Mouse (Mus musculus) neural tube, embryonic 15.5 days (tissue): ENCODE results near the gene Ap1s2. TPM values are rescaled to one million over a fixed set of nuclear protein-coding genes. Genes with fewer than 3 reads are reported as not detected.

Experiments
- ATAC-seq: fragments of 200-750 bp; cut with Nextera tagmentation; 2 replicates; pipeline ENCODE4 v1.8.0; 2017; ENCODE audit warnings: mild to moderate bottlenecking, moderate TSS enrichment, moderate library complexity; ENCODE audit not compliant: low FRiP score
- H3K27ac ChIP-seq: fragments of 300-500 bp; sonication (generic); replicated peaks from 2 replicates; pipeline ENCODE4 v1.5.1; 2015; ENCODE audit warnings: mild to moderate bottlenecking, inconsistent platforms
- H3K27me3 ChIP-seq: fragments of 300-500 bp; sonication (generic); replicated peaks from 2 replicates; pipeline ENCODE4 v1.6.1; 2015; ENCODE audit warnings: inconsistent platforms
- H3K36me3 ChIP-seq: fragments of 300-500 bp; sonication (generic); 2 replicates; pipeline ENCODE4 v1.6.1; 2015; ENCODE audit warnings: inconsistent platforms
- H3K4me1 ChIP-seq: fragments of 300-500 bp; sonication (generic); 2 replicates; pipeline ENCODE4 v1.6.1; 2015; ENCODE audit warnings: inconsistent platforms
- H3K4me2 ChIP-seq: fragments of 300-500 bp; sonication (generic); 2 replicates; pipeline ENCODE4 v1.6.1; 2015; ENCODE audit warnings: inconsistent platforms, mild to moderate bottlenecking, moderate library complexity
- H3K4me3 ChIP-seq: fragments of 300-500 bp; sonication (generic); replicated peaks from 2 replicates; pipeline ENCODE4 v1.5.1; 2015; ENCODE audit warnings: mild to moderate bottlenecking, inconsistent platforms
- H3K9ac ChIP-seq: fragments of 300-500 bp; sonication (generic); replicated peaks from 2 replicates; pipeline ENCODE4 v1.6.1; 2015; ENCODE audit warnings: mild to moderate bottlenecking, inconsistent platforms
- H3K9me3 ChIP-seq: fragments of 300-500 bp; sonication (generic); replicated peaks from 2 replicates; pipeline ENCODE4 v1.6.1; 2016; ENCODE audit warnings: inconsistent platforms
- WGBS: fragments of 180-500 bp; shearing (Covaris S2); methylation state at CpG from one replicate; pipeline ENCODE4 v1.1.7; 2015; ENCODE audit warnings: mixed read lengths; 5-methylcytosine and 5-hydroxymethylcytosine counted together
- polyA plus RNA-seq: library from polyadenylated mRNA; unstranded; fragments of >200 nt; fragmentation: Nextera tagmentation; extraction: Ambion mirVana; gene quantifications from 2 replicates; pipeline ENCODE4 v1.2.1, GENCODE M21; 2015

The Ap1s2 gene
- polyA plus RNA-seq, 1 experiment from 2014 or later: 156 TPM

DNA sequence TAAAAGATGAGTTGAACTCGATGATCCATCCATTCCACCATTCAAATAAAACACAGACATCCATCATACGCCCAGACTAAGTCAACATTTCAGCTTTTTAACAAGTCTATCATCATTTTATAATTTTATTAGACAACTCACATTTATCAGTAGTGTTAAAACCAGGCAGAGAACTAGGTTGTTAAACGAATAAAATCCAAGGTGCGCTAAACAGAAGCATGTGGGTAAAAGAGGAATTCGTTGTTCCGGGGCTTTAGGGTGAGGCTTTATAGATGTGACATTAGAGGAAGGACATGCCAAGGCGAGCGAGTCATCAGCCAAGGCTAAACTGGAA, 847 bp upstream of the Ap1s2 start:
- Histone ChIP-seq H3K27ac (peak overlapping the region; percentile 92), H3K27me3 (peaks cover 7% of the 10 kb centered on the region; the same call in 1 of the 2 replicates), H3K4me3 (peak overlapping the region; percentile 60), H3K9me3 (no peaks in the 10 kb centered on the region), H3K36me3 (no peaks in the 10 kb centered on the region), H3K4me2 (peak overlapping the region; percentile 54), H3K4me1 (no peaks in the 10 kb centered on the region), H3K9ac (peak overlapping the region; percentile 45; the same call in 1 of the 2 replicates)
- 27% methylated on average over 8 of the region's 8 CpGs for WGBS
- no peak for ATAC-seq

DNA sequence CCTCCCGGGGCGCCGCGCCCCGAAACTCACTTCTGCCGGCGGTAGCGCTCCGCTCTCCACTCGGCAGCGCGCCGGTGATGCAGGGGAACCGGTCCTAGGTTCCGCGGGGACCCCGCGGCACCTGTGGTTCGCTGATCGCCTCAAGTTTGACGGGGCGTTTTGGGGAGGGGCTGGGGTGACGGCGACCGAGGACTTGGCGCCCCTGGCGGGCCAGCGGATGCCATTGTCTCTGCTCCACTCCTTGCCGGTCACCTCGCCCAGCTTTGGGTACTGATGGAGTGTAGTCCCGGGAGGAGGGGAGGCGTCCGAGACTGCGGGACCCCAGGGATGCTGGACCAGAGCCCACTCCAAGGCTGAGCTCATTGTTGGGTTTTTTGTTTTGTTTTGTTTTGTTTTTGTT, 564 bp downstream of the Ap1s2 start:
- Histone ChIP-seq H3K4me1 (no peaks in the 10 kb centered on the region), H3K9me3 (no peaks in the 10 kb centered on the region), H3K27ac (peak overlapping the region; percentile 87), H3K9ac (peak overlapping the region; percentile 53), H3K36me3 (no peaks in the 10 kb centered on the region), H3K4me2 (peak overlapping the region; percentile 52), H3K4me3 (peak overlapping the region; percentile 60), H3K27me3 (peaks cover 3% of the 10 kb centered on the region; the same call in 1 of the 2 replicates)
- ATAC-seq: peak; percentile 34
- 27% methylated on average over 34 of the region's 34 CpGs for WGBS

DNA sequence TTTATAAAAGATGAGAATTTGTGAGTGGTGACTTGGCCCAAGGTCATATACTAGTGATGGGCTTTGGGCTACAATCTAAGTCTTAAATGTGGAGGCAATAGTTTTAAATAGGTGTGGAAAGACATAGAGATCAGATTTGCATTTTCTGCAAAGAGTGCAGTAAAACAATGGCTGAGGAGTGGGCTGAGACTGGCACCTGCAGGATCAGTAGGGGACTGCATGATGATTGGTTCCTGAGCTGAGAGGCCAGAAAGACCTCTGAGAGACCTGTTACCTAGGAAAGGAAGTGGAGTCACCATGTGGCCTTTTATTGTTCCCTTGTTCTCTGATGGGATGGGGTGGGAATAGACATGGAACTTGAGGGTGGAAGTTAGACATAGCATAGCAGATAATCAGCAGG, 4.0 kb downstream of the Ap1s2 start:
- no peaks in the 10 kb centered on the region for H3K9me3 ChIP-seq
- no peaks in the 10 kb centered on the region for H3K4me1 ChIP-seq
- H3K27me3 ChIP-seq: no peaks in the 10 kb centered on the region; the same call in 1 of the 2 replicates
- no peak overlapping the region for H3K4me3 ChIP-seq
- H3K9ac ChIP-seq: no peak overlapping the region
- no peak overlapping the region for H3K27ac ChIP-seq
- no peak for ATAC-seq
- no peaks in the 10 kb centered on the region for H3K36me3 ChIP-seq
- H3K4me2 ChIP-seq: no peak overlapping the region

DNA sequence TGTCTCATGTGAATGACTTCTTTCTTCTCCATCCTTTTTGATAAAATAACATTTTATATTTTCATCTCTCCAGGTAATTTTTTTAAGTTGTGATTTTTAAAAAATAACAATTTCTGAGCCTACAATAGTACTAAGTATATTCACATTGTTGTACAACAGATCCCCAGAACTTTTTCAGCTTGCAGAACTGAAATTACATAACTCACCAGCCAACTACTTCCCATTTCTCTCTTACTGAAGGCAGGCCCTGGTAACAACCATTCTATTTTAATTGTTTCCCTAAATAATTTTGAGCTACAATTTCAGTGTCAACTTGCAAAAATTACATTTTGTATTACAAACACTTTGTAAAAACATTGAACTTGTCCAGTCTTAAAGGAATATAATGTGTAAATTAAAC, 20.7 kb downstream of the Ap1s2 start:
- H3K9ac ChIP-seq: no peak overlapping the region
- no peaks in the 10 kb centered on the region for H3K36me3 ChIP-seq
- H3K4me3 ChIP-seq: no peak overlapping the region
- no peak for ATAC-seq
- no peaks in the 10 kb centered on the region for H3K9me3 ChIP-seq
- no peak overlapping the region for H3K27ac ChIP-seq
- no peaks in the 10 kb centered on the region for H3K4me1 ChIP-seq
- no peak overlapping the region for H3K4me2 ChIP-seq
- peaks cover 6% of the 10 kb centered on the region; the same call in 1 of the 2 replicates for H3K27me3 ChIP-seq

DNA sequence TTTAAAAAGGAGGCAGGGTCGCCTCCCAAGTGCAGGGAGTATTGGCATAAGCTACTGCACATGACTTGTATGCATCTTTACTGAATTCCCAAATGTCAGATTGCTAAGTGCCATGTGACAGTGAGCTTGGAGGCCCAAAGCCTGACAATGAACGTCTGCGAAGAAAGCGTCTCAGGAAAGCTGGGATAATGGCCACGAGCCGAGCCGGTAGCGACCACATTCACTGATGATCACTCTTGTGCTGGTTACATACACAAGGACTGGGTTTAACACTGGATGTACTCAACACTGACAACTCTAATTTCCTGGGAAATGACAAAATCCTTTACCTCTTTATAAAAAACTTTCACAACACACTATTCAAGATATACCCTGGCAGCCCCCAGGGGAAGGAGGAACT, 25.9 kb downstream of the Ap1s2 start:
- WGBS: 82% methylated on average over 8 of the region's 8 CpGs
- no peak overlapping the region for H3K27ac ChIP-seq
- no peaks in the 10 kb centered on the region for H3K4me1 ChIP-seq
- H3K36me3 ChIP-seq: no peaks in the 10 kb centered on the region
- no peak overlapping the region for H3K4me2 ChIP-seq
- ATAC-seq: no peak
- no peak overlapping the region for H3K4me3 ChIP-seq
- H3K9me3 ChIP-seq: no peaks in the 10 kb centered on the region
- no peak overlapping the region for H3K9ac ChIP-seq
- no peaks in the 10 kb centered on the region for H3K27me3 ChIP-seq

DNA sequence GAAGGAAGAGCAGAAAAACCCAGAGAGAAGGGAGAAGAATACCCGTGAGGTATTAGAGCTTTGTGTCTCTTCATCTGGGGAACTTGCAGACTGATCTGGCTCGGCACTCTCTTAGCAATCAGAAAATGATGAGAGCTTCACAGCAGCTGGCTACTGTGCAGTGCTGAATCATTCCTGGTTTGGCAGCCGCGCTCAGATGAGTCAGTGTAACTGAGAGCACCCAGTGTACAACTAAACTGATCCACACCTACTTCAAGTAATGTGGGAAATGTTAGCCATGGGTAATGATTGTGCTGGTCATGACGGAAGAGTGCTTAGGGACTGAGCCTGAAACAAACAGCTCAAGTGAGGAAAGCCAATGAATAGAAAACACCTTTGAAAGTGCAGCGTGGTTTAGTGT, 29.8 kb downstream of the Ap1s2 start:
- Histone ChIP-seq H3K4me1 (no peaks in the 10 kb centered on the region), H3K36me3 (no peaks in the 10 kb centered on the region; the same call in 1 of the 2 replicates), H3K27ac (no peak overlapping the region), H3K9ac (no peak overlapping the region), H3K9me3 (no peaks in the 10 kb centered on the region), H3K27me3 (no peaks in the 10 kb centered on the region), H3K4me2 (no peak overlapping the region), H3K4me3 (no peak overlapping the region)
- 93% methylated on average over 6 of the region's 6 CpGs for WGBS
- no peak for ATAC-seq

DNA sequence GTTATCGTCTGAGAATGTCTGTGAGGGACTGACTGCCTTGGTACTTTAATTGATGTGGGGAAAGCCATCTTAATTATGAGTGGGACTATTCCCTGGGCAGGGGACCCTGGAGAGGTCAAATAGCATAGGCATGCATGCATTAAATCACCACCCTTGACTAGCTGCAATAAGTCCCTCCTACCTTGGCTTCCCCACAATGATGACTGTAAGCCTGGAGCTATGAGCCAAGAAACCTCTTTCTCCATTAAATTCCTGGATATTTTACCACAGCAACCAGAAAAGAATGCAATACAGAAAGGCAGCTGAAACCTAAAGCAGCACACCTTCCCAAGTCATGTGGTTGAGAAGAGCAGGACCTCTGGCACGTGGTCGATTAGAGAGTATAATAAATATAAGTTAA, 35.6 kb downstream of the Ap1s2 start:
- Histone ChIP-seq H3K4me3 (no peak overlapping the region), H3K4me2 (no peak overlapping the region), H3K9me3 (no peaks in the 10 kb centered on the region), H3K9ac (no peak overlapping the region), H3K36me3 (peaks cover 8% of the 10 kb centered on the region; the same call in 1 of the 2 replicates), H3K27ac (no peak overlapping the region), H3K4me1 (no peaks in the 10 kb centered on the region), H3K27me3 (no peaks in the 10 kb centered on the region)
- ATAC-seq: no peak
- 96% methylated on average over 3 of the region's 3 CpGs for WGBS

DNA sequence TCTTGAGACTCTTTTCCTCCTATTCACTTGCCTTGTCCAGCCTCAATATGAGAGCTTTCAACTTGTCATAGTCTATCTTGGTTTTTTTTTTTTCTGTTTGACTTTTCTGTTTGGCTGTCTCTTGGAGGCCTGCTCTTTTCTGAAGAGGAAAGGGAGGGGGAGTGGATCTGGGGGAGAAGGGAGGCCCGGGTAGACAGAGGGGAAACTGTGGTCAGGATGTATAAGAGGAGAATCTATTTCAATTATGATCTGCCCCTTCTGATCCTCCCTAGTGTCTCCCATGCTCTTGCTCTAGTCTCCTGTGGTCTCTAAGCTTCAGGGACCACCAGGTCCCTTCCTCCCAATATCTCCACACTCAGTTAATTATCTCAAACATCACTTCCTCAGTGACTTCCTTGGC, 42.8 kb downstream of the Ap1s2 start:
- no peak overlapping the region for H3K4me3 ChIP-seq
- no peak overlapping the region for H3K27ac ChIP-seq
- H3K9ac ChIP-seq: no peak overlapping the region
- H3K9me3 ChIP-seq: no peaks in the 10 kb centered on the region
- 0 out of 2 replicates have a peak, but pooled peaks cover 3% of the 10 kb centered on the region for H3K27me3 ChIP-seq
- no peak for ATAC-seq
- peaks cover 9% of the 10 kb centered on the region; the same call in 1 of the 2 replicates for H3K36me3 ChIP-seq
- no peak overlapping the region for H3K4me2 ChIP-seq
- WGBS: 73% methylated on average over 1 of the region's 1 CpGs
- H3K4me1 ChIP-seq: no peaks in the 10 kb centered on the region

DNA sequence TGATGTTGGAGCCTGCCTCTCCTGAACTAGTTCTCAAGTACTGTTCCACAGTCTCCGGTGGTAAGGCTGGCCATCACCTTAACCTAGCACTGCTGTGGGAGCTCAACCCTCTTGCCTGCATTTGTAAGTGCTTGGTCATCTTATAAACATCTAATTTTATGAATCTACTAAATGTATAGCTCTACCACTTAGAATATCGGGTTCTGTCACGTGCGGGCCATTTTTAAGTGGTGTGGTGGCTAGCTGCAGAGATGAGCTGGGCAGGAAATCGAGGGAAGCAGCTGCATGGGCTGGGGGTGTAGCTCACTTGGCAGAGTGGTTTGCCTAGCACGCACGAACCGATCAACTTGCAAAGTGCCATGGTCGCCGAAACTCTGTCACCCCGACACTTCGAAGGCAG, 48.6 kb downstream of the Ap1s2 start:
- H3K27me3 ChIP-seq: 0 out of 2 replicates have a peak, but pooled peaks cover 3% of the 10 kb centered on the region
- peak overlapping the region; percentile 81 for H3K9ac ChIP-seq
- 0 out of 2 replicates have a peak, but pooled peaks have one; percentile 0 for ATAC-seq
- peak overlapping the region; percentile 59 for H3K4me2 ChIP-seq
- peak overlapping the region; percentile 96; the same call in 1 of the 2 replicates for H3K27ac ChIP-seq
- peak overlapping the region; percentile 66 for H3K4me3 ChIP-seq
- H3K9me3 ChIP-seq: no peaks in the 10 kb centered on the region
- H3K4me1 ChIP-seq: peaks cover 8% of the 10 kb centered on the region
- 32% methylated on average over 12 of the region's 12 CpGs for WGBS
- H3K36me3 ChIP-seq: peaks cover 3% of the 10 kb centered on the region; the same call in 1 of the 2 replicates

DNA sequence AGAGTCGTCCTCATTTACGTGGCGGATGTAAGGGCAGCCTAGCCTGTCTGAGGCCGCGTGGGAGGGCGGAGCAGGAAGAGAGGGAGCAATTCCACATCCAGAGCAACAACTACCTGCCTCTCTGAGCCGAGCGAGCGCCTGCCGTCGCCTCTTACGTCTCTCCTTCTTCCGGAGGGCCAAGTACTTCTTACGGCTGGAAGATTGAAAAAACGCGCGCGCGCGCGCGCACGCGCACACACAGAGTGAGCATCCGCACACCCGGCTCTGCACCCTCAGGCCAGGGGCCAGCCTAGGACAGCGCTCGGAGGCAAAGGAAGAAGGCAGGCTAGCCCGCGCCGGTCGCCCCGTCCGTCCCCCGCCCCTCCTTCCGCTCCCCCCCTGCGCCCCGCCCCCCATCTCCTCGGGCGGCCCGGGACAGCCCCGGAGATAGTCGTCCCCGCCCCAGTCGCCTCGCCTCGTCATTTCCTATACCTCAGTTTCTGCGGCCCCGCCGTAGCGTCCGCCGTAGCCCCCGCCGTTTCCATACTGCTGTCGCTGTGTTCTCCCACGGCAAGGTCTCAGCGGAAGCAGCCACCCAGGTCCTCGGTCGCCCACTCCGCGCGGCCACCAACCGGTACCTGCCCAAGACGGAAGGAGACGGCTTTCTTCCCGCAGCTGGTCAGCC, 49.1 kb downstream of the Ap1s2 start:
- Histone ChIP-seq H3K4me3 (peak overlapping the region; percentile 66), H3K9me3 (no peaks in the 10 kb centered on the region), H3K9ac (peak overlapping the region; percentile 81), H3K27ac (peak overlapping the region; percentile 96), H3K36me3 (peaks cover 3% of the 10 kb centered on the region; the same call in 1 of the 2 replicates), H3K4me1 (peaks cover 8% of the 10 kb centered on the region), H3K4me2 (peak overlapping the region; percentile 59), H3K27me3 (0 out of 2 replicates have a peak, but pooled peaks cover 3% of the 10 kb centered on the region)
- peak; percentile 95 for ATAC-seq
- 18% methylated on average over 37 of the region's 67 CpGs for WGBS

DNA sequence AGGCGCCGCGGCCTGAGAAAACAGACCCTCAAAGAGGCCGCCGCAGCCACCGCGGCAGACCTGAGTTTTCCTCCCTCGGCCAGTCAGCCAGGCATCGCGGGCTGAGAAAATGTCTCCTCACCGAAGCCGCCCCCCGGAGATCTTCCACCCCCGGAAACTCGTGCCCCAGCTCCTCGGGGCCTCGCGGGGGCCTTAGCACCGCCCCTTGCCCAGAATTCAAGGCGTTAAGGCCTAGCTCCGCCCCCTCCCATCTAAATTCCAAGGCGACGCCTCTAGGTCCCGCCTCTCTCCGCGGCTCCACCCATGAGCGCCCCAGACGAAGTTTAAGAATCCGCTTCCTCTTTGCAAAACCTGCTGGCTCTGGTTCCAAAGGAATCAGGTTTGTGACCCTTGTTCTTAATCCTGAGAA, 49.7 kb downstream of the Ap1s2 start, which contains the start of gene Zrsr2:
Zrsr2 (minus strand) TSS at position 195 of the 409 bp plus-strand sequence.
- H3K9ac ChIP-seq: peak within 1 kb of the TSS; percentile 81
- H3K4me2 ChIP-seq: peak within 1 kb of the TSS; percentile 59
- peak within 1 kb of the TSS; percentile 66 for H3K4me3 ChIP-seq
- H3K36me3 ChIP-seq: peaks cover 3% of the 10 kb centered on the region; the same call in 1 of the 2 replicates
- ATAC-seq: peak; percentile 98
- H3K4me1 ChIP-seq: peaks cover 8% of the 10 kb centered on the region
- 16% methylated on average over 28 of the region's 29 CpGs for WGBS
- H3K27me3 ChIP-seq: 0 out of 2 replicates have a peak, but pooled peaks cover 3% of the 10 kb centered on the region
- H3K9me3 ChIP-seq: no peaks in the 10 kb centered on the region
- peak within 1 kb of the TSS; percentile 96 for H3K27ac ChIP-seq

DNA sequence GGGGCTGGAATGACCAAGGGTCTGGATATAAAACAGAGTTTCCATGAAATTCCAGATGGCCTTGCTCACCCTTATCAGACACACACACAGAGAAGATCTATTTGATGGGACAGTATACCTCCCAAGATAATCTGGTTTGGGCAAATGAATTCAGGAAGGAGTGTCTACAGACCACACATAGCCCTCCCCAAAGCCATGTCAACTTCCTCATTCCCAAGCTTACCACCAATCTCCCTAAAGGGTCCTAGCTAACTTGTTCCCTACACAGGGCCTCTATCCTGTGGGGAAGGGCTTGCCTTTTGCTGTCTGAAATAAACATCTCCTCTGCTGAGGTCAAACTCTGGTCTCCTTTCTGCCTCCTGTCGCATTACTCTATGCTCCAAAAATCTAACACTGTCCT, 72.3 kb downstream of the Ap1s2 start:
- Histone ChIP-seq H3K27ac (no peak overlapping the region), H3K9me3 (no peaks in the 10 kb centered on the region), H3K9ac (no peak overlapping the region), H3K4me1 (no peaks in the 10 kb centered on the region), H3K27me3 (no peaks in the 10 kb centered on the region), H3K4me2 (no peak overlapping the region), H3K36me3 (no peaks in the 10 kb centered on the region), H3K4me3 (no peak overlapping the region)
- no peak for ATAC-seq
- WGBS: 94% methylated on average over 1 of the region's 1 CpGs
